Mouse (Mus musculus): ENCODE measurements around the gene Alkbh2. TPM values are rescaled to one million over a fixed set of nuclear protein-coding genes. Genes with fewer than 3 reads are reported as not detected.

Alkbh2 gene
- total and polyA plus RNA-seq, 2 experiments from 2014 or later = 6.4 to 7.4 TPM

DNA sequence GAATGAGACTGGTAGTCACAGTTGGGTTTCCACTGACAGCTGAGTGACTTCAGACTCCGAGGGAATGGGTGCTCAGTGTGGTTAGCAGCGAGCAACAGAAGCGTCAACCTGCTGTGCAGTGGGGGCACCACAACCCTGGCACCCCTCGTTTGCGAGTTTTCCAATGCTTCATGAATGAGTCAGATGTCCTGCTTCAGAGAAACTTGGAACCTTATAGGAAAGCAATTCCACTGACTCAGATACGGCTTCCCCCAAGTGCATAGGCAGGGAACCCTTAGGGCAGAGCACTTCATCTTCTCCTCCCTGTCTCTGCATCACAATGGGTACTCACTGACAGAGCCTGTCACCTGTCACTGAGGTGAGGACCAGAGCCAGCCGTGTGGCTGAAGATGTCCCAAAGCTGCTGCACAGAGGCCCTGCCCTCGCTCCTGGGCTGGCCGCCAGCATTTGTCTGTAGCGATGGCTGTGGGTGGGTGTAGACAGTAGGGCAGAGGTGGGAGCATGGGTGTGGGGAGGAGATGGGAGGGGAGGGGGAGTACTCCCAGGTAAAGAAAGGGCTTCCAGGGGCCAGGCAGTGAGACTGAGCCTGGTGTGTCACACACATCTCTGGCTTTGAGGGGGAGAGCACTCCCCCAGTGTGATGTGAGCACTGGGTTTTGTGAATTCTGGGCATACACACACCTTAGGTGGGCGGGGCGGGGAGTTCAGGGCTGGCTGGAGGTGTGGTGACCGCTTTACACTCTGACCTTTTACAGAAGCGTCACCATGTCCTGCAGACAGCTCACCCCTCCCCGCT, 9.7 kb upstream of the Alkbh2 start:
- H3K27me3 ChIP-seq (ENCODE audit: insufficient read depth, low read length) = no peaks in the 10 kb centered on the region
- H3K9ac ChIP-seq (replicated peaks; ENCODE audit: low read length, poor library complexity, severe bottlenecking) = no peak overlapping the region
- ATAC-seq (ENCODE audit: low FRiP score) (no peak), DNase-seq (ENCODE audit: low spot score) (no peak)
- H3K9me3 ChIP-seq (ENCODE audit: low read length) = no peaks in the 10 kb centered on the region
- H3K4me1 ChIP-seq (ENCODE audit: insufficient read depth, low read length) = peaks cover 4% of the 10 kb centered on the region; the same call in 1 of the 2 replicates
- H3K4me3 ChIP-seq (ENCODE audit: low read depth, low read length) = no peak overlapping the region
- H3K4me2 ChIP-seq (ENCODE audit: low read depth, low read length, poor library complexity, severe bottlenecking) = no peak overlapping the region
- H3K27ac ChIP-seq (ENCODE audit: low read depth, low read length) = peak overlapping the region; percentile 55; the same call in 1 of the 2 replicates
- H3K36me3 ChIP-seq (ENCODE audit: insufficient read depth, low read length) = no peaks in the 10 kb centered on the region
- no peak for TF ChIP-seq CTCF (IDR thresholded peaks at IDR 0.05)
- 82% methylated on average over 15 of the region's 15 CpGs for WGBS

DNA sequence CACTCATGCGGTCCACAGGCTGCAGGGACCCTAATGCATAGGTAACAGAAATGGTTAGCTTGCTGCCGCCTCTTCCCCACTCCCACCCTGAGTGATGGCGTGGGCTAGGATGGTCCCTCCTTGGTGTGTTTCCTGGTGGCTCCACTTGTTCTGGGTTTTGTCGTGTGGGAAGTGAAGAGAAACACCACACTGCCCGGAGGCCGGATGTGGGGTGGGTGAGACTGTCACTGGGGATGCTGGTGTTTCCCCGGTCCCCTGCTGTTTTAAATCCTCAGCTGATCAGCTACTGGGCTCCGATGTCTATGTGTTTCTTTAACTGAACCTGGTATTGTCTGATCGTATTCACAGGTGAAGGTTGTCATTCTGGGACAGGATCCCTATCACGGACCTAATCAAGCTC, 7.5 kb upstream of the Alkbh2 start:
- 90% methylated on average over 10 of the region's 10 CpGs for WGBS
- Histone ChIP-seq H3K9me3 (ENCODE audit: low read length) (no peaks in the 10 kb centered on the region), H3K36me3 (ENCODE audit: insufficient read depth, low read length) (no peaks in the 10 kb centered on the region), H3K4me3 (ENCODE audit: low read depth, low read length) (no peak overlapping the region), H3K4me2 (ENCODE audit: low read depth, low read length, poor library complexity, severe bottlenecking) (no peak overlapping the region), H3K27ac (ENCODE audit: low read depth, low read length) (no peak overlapping the region), H3K9ac (replicated peaks; ENCODE audit: low read length, poor library complexity, severe bottlenecking) (no peak overlapping the region), H3K4me1 (ENCODE audit: insufficient read depth, low read length) (peaks cover 4% of the 10 kb centered on the region; the same call in 1 of the 2 replicates), H3K27me3 (ENCODE audit: insufficient read depth, low read length) (no peaks in the 10 kb centered on the region)
- ATAC-seq (ENCODE audit: low FRiP score) (no peak), DNase-seq (ENCODE audit: low spot score) (no peak)
- TF ChIP-seq CTCF (IDR thresholded peaks at IDR 0.05) = no peak

DNA sequence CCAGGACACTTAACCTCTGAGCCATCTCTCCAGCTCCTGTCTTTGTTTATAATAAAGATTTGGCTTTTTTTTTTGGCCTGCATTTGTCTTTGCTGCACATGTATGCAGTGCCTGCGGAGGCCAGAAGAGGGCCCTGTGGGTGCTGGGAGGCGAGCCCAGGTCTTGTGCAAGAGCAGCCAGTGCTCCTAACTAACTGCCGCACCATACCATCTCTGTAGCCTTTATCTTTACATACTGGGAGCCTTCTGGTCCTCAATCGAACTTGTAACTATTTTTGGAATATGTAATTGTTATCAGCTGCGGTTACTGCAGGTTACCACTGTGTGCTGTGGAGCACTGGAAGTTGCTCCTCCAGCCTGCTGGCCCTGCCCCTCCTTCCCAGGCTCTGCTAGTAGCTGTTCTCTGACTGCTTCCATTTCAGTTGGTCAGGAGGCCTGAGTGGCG, 6.1 kb upstream of the Alkbh2 start:
- DNase-seq (ENCODE audit: low spot score) (peak; percentile 32), ATAC-seq (ENCODE audit: low FRiP score) (no peak)
- Histone ChIP-seq H3K4me3 (ENCODE audit: low read depth, low read length) (no peak overlapping the region), H3K9me3 (ENCODE audit: low read length) (no peaks in the 10 kb centered on the region), H3K36me3 (ENCODE audit: insufficient read depth, low read length) (no peaks in the 10 kb centered on the region), H3K27ac (ENCODE audit: low read depth, low read length) (no peak overlapping the region), H3K4me2 (ENCODE audit: low read depth, low read length, poor library complexity, severe bottlenecking) (no peak overlapping the region), H3K27me3 (ENCODE audit: insufficient read depth, low read length) (no peaks in the 10 kb centered on the region), H3K4me1 (ENCODE audit: insufficient read depth, low read length) (peaks cover 4% of the 10 kb centered on the region; the same call in 1 of the 2 replicates), H3K9ac (replicated peaks; ENCODE audit: low read length, poor library complexity, severe bottlenecking) (no peak overlapping the region)
- peak; percentile 66 for TF ChIP-seq CTCF (IDR thresholded peaks at IDR 0.05)
- WGBS = 62% methylated on average over 6 of the region's 6 CpGs

DNA sequence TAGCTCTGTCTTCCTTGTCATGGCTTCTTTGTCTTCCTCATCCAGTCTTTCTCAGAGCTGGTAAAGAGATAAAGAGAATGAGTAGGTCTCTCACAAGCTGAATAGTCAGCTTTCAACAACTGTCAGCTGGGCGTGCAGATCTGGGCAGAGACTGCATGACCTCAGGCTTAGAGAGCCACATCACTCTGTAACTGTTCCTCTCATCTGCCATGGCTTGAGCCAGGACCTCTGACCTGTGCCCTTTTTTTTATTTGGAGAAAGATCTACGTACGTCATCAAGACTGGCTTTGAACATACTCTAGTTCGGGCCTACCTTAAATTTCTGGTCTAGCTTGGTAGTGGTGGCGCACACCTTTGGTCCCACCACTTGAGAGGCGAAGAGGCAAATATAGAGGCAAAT, 4.8 kb upstream of the Alkbh2 start:
- no peak for TF ChIP-seq CTCF (IDR thresholded peaks at IDR 0.05)
- Histone ChIP-seq H3K4me2 (ENCODE audit: low read depth, low read length, poor library complexity, severe bottlenecking) (no peak overlapping the region), H3K9ac (replicated peaks; ENCODE audit: low read length, poor library complexity, severe bottlenecking) (no peak overlapping the region), H3K9me3 (ENCODE audit: low read length) (no peaks in the 10 kb centered on the region), H3K27ac (ENCODE audit: low read depth, low read length) (no peak overlapping the region), H3K4me3 (ENCODE audit: low read depth, low read length) (no peak overlapping the region), H3K36me3 (ENCODE audit: insufficient read depth, low read length) (no peaks in the 10 kb centered on the region), H3K27me3 (ENCODE audit: insufficient read depth, low read length) (no peaks in the 10 kb centered on the region), H3K4me1 (ENCODE audit: insufficient read depth, low read length) (no peaks in the 10 kb centered on the region)
- ATAC-seq (ENCODE audit: low FRiP score) (no peak), DNase-seq (ENCODE audit: low spot score) (no peak)
- 86% methylated on average over 6 of the region's 6 CpGs for WGBS

DNA sequence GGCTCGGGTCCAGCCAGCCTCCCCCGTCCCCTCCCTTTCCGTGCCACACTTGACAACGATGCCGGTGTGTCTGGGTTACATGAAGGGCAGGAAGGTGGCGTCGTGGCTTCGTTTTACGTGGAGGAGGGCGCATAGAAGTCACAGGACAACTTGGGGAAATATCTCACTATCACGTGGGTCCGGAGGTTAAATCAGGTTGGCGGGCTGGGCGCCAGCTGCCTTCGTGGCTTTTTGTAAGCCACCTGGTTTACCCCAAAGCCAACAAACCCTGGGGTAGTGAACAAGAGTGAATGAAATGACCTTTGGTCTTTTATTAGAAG, 3.5 kb upstream of the Alkbh2 start:
- peak overlapping the region; percentile 60 for H3K4me3 ChIP-seq (ENCODE audit: low read depth, low read length)
- under 1% methylated on average over 15 of the region's 15 CpGs for WGBS
- no peak overlapping the region; the same call in 1 of the 2 replicates for H3K9ac ChIP-seq (replicated peaks; ENCODE audit: low read length, poor library complexity, severe bottlenecking)
- peak overlapping the region; percentile 91 for H3K4me2 ChIP-seq (ENCODE audit: low read depth, low read length, poor library complexity, severe bottlenecking)
- H3K4me1 ChIP-seq (ENCODE audit: insufficient read depth, low read length) = no peaks in the 10 kb centered on the region
- DNase-seq (ENCODE audit: low spot score) (peak; percentile 36), ATAC-seq (ENCODE audit: low FRiP score) (no peak)
- H3K9me3 ChIP-seq (ENCODE audit: low read length) = no peaks in the 10 kb centered on the region
- H3K27ac ChIP-seq (ENCODE audit: low read depth, low read length) = peak overlapping the region; percentile 38; the same call in 1 of the 2 replicates
- TF ChIP-seq CTCF (IDR thresholded peaks at IDR 0.05) = peak; percentile 15; the same call in 1 of the 2 replicates
- H3K36me3 ChIP-seq (ENCODE audit: insufficient read depth, low read length) = no peaks in the 10 kb centered on the region
- no peaks in the 10 kb centered on the region for H3K27me3 ChIP-seq (ENCODE audit: insufficient read depth, low read length)

All from midbrain, postnatal 0 days (tissue).